Mouse (Mus musculus) heart, postnatal 0 days (tissue): ENCODE data around the gene Ets2. TPM values are rescaled to one million over a fixed set of nuclear protein-coding genes. Genes with fewer than 3 reads are reported as not detected.
A peak's percentile ranks its signal among the peaks of the same experiment; 100 is the strongest.
"Not testable (repeated sequence)": the region's sequence is repeated elsewhere in the genome, so short reads cannot be mapped to it uniquely, and the experiment has no call there.

Experiments
- ATAC-seq: fragments of 200-750 bp; cut with Nextera tagmentation; 2 replicates; pipeline ENCODE4 v1.8.0; 2017; ENCODE audit warnings: low read depth, moderate number of reproducible peaks, moderate library complexity; ENCODE audit not compliant: insufficient read depth
- DNase-seq: peaks from one replicate; pipeline ENCODE4 v3.0.0-alpha.2; 2016; ENCODE audit warnings: low spot score
- H3K27ac ChIP-seq: fragments of 300-500 bp; sonication (generic); 2 replicates; pipeline ENCODE4 v1.5.1; 2014; ENCODE audit warnings: low read depth, mild to moderate bottlenecking
- H3K27me3 ChIP-seq: fragments of 300-500 bp; sonication (generic); 2 replicates; pipeline ENCODE4 v1.6.1; 2014; ENCODE audit warnings: low read length, mixed read lengths; ENCODE audit not compliant: control insufficient read depth, insufficient read depth
- H3K36me3 ChIP-seq: fragments of 300-500 bp; sonication (generic); replicated peaks from 2 replicates; pipeline ENCODE4 v1.6.1; 2014; ENCODE audit warnings: low read length, mixed read lengths; ENCODE audit not compliant: control insufficient read depth, insufficient read depth
- H3K4me1 ChIP-seq: fragments of 300-500 bp; sonication (generic); 2 replicates; pipeline ENCODE4 v1.6.1; 2014; ENCODE audit warnings: antibody characterized with exemption; ENCODE audit not compliant: control insufficient read depth, insufficient read depth
- H3K4me2 ChIP-seq: fragments of 300-500 bp; sonication (generic); 2 replicates; pipeline ENCODE4 v1.6.1; 2014; ENCODE audit warnings: low read depth, mild to moderate bottlenecking, low read length, moderate library complexity
- H3K4me3 ChIP-seq: fragments of 300-500 bp; sonication (generic); 2 replicates; pipeline ENCODE4 v1.5.1; 2014; ENCODE audit warnings: low read depth, low read length
- H3K9ac ChIP-seq: fragments of 300-500 bp; sonication (generic); replicated peaks from 2 replicates; pipeline ENCODE4 v1.6.1; 2014; ENCODE audit warnings: low read depth, low read length, mixed read lengths
- H3K9me3 ChIP-seq: fragments of 300-500 bp; sonication (generic); replicated peaks from 2 replicates; pipeline ENCODE4 v1.6.1; 2016; ENCODE audit warnings: low read length; ENCODE audit not compliant: control insufficient read depth
- CTCF ChIP-seq: IDR thresholded peaks from 2 replicates; pipeline ENCODE4 v1.5.1; 2016; ENCODE audit warnings: antibody characterized with exemption, control low read depth, low read depth
- EP300 ChIP-seq: IDR thresholded peaks from 2 replicates; pipeline ENCODE4 v1.6.1; 2016; ENCODE audit warnings: antibody characterized with exemption, low read depth
- WGBS: fragments of 180-500 bp; shearing (Covaris S2); extraction: QIAGEN DNeasy Blood & Tissue Kit; methylation state at CpG from one replicate; pipeline ENCODE4 v1.1.7; 2014; 5-methylcytosine and 5-hydroxymethylcytosine counted together
- polyA plus RNA-seq: library from polyadenylated mRNA; unstranded; fragments of >200 nt; fragmentation: Nextera tagmentation; extraction: Ambion mirVana; gene quantifications from 2 replicates; pipeline ENCODE4 v1.2.1, GENCODE M21; 2015
- total RNA-seq: library from RNA; depleted of rRNA; stranded (reverse); fragments of >200 nt; gene quantifications from 2 replicates; pipeline ENCODE4 v1.2.3, GENCODE M21; 2014; ENCODE audit warnings: low replicate concordance

The Ets2 gene
- total and polyA plus RNA-seq, 2 experiments from 2014 or later: 44.0 to 61.2 TPM

DNA sequence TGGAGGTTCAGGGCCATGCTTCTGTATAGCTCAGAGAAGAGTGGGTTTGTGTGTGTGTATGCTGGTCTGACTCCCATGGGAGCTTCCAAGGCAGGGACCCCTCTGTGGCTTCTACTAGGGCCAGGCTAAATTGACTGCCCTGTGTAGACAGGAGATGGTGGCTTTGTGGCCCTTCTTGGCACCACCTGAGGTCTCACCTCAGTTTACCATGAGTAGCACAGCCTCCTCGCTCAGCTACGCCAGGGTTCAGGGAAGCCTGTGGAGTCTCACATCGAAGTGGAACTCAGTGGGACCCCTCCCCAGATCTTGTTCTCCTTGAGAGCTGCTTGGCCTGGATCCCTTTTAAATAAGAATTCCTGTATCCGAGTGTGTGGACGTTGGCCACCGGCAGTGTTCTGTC lies 3.9 kb downstream of the Ets2 start:
- H3K4me2 ChIP-seq: peak overlapping the region; percentile 88
- no peak for ATAC-seq
- H3K4me3 ChIP-seq: peak overlapping the region; percentile 86
- DNase-seq: no peak
- WGBS: 68% methylated on average over 6 of the region's 6 CpGs
- TF ChIP-seq EP300 (no peak), CTCF (no peak)
- peak overlapping the region; percentile 76 for H3K27ac ChIP-seq
- no peaks in the 10 kb centered on the region for H3K27me3 ChIP-seq
- H3K4me1 ChIP-seq: peaks cover 31% of the 10 kb centered on the region
- peaks cover 26% of the 10 kb centered on the region for H3K36me3 ChIP-seq
- H3K9ac ChIP-seq: peak overlapping the region; percentile 59
- no peaks in the 10 kb centered on the region for H3K9me3 ChIP-seq

DNA sequence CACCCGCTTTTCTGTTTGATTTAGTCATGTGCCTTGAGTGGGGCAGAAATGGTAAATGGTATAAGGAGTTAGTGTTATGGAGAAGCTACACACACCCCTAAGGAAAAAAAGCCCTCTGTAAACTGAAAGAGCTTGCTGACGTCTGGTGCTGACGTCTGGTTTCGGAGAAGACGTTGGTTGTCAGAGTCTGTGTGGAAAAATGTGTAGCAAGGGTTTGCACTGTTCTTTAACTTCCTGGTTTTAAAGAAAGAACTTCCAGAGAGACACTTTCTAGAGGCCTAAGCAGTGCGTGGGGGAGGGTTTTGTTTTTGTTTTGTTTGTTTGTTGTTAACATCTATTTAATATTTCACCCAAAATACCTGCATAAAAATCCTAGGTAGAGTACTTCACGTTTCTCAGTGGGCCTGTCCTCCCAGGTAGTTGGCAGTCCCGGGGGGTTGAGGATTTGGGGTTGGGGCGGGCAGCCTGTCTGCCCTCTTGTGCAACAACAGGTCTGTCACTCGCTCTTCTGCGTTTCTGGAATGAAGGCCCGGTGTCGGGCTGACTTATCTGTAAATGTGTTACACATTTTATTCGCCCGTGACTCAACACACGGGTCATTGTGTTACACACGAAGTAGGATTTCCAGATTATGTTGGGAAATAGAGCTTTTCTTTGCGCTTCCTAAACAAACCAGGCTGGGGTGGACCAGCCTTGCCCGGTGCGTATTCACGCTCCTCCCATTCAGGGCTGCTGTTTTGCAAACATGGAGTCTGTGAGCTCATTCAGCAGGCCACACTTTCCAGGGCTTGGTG lies 6.5 kb downstream of the Ets2 start:
- TF ChIP-seq EP300 (no peak), CTCF (no peak)
- DNase-seq (peak; percentile 29), ATAC-seq (no peak)
- Histone ChIP-seq H3K9ac (peak overlapping the region; percentile 18; the same call in 1 of the 2 replicates), H3K4me2 (peak overlapping the region; percentile 54), H3K27me3 (no peaks in the 10 kb centered on the region), H3K4me1 (peaks cover 28% of the 10 kb centered on the region), H3K9me3 (no peaks in the 10 kb centered on the region), H3K36me3 (peaks cover 46% of the 10 kb centered on the region), H3K4me3 (peak overlapping the region; percentile 26), H3K27ac (peak overlapping the region; percentile 60)
- 45% methylated on average over 21 of the region's 21 CpGs for WGBS

DNA sequence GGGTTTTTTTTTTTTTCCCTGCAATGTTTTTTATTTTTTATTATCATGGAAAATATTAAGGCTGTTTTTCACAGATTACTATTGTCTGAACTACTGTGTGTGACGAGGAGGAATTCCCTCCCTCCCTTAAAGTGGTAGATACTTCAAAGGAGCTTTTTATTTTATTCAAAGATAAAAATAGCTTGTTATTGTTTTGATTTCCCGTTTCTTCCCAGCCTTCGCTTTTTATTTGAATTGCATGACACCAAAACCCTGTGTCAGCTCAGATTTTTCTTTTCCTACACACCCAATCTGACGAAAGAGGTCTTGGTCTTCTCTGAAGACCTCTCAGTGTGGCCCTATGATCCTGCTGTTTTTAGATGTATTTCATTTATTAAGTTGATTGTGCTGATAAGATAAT lies 7.3 kb downstream of the Ets2 start:
- H3K9me3 ChIP-seq: no peaks in the 10 kb centered on the region
- H3K4me3 ChIP-seq: no peak overlapping the region
- DNase-seq (no peak), ATAC-seq (no peak)
- no peak overlapping the region for H3K27ac ChIP-seq
- H3K4me2 ChIP-seq: peak overlapping the region; percentile 54; the same call in 1 of the 2 replicates
- no peak for TF ChIP-seq CTCF
- no peak for TF ChIP-seq EP300
- H3K9ac ChIP-seq: no peak overlapping the region
- WGBS: 52% methylated on average over 4 of the region's 4 CpGs
- H3K27me3 ChIP-seq: no peaks in the 10 kb centered on the region
- peaks cover 53% of the 10 kb centered on the region for H3K36me3 ChIP-seq
- peaks cover 26% of the 10 kb centered on the region for H3K4me1 ChIP-seq

DNA sequence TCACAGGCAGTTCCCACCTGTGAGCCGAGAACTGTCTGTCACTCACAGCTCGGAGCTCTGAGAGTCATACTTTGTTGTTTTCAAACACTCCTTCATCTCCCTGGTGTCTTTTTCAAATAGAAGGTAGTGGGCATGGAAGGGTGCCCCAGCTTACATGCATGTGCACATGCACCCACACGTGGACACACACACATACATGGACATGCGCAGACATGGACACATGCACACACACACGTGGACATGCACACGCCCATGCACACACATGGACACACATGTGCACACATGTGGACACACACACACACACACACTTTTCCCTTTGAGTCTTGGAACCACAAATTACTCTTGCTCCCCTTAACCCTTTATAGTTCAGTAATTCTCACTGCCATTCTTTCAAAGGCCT lies 8.3 kb downstream of the Ets2 start:
- peaks cover 62% of the 10 kb centered on the region for H3K36me3 ChIP-seq
- TF ChIP-seq CTCF (no peak), EP300 (no peak)

DNA sequence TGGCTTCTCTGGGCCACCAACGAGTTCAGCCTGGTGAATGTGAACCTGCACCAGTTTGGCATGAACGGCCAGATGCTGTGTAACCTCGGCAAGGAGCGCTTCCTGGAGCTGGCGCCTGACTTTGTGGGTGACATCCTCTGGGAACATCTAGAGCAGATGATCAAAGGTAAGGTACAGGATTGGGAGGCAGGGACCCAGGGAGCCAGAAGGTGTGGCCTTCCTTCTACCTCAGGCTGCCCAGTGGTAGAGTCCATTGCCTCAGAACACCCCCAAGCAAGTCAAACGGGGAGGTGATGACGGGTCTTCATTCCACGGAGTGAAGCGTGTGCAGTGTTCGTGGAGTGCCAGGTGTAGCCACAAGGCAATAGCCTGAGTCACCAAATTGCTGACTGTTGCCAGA lies 10.2 kb downstream of the Ets2 start:
- Histone ChIP-seq H3K9me3 (no peaks in the 10 kb centered on the region), H3K4me3 (no peak overlapping the region), H3K36me3 (peaks cover 82% of the 10 kb centered on the region), H3K27me3 (no peaks in the 10 kb centered on the region), H3K4me1 (peaks cover 11% of the 10 kb centered on the region), H3K27ac (no peak overlapping the region), H3K9ac (no peak overlapping the region), H3K4me2 (no peak overlapping the region)
- no peak for DNase-seq
- no peak for TF ChIP-seq CTCF
- no peak for ATAC-seq
- 79% methylated on average over 10 of the region's 10 CpGs for WGBS

More for the DNA sequence above, 8.3 kb downstream of the Ets2 start:
- WGBS: 92% methylated on average over 6 of the region's 6 CpGs
- Histone ChIP-seq H3K9me3 (no peaks in the 10 kb centered on the region), H3K9ac (no peak overlapping the region), H3K27me3 (no peaks in the 10 kb centered on the region), H3K27ac (no peak overlapping the region), H3K4me1 (peaks cover 18% of the 10 kb centered on the region), H3K4me2 (no peak overlapping the region), H3K4me3 (no peak overlapping the region)
- ATAC-seq (no peak), DNase-seq (no peak)

DNA sequence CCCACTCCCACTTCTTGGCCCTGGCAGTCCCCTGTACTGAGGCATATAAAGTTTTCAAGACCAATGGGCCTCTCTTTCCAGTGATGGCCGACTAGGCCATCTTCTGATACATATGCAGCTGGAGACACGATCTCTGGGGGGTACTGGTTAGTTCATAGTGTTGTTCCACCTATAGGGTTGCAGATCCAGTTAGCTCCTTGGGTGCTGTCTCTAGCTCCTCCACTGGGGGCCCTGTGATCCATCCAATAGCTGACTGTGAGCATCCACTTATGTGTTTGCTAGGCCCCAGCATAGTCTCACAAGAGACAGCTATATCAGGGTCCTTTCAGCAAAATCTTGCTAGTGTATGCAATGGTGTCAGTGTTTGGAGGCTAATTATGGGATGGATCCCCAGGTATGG lies 11.2 kb downstream of the Ets2 start:
- WGBS: 71% methylated on average over 2 of the region's 2 CpGs
- H3K9ac ChIP-seq, ATAC-seq, H3K4me3 ChIP-seq, H3K4me1 ChIP-seq, H3K27me3 ChIP-seq, H3K4me2 ChIP-seq, H3K27ac ChIP-seq, H3K9me3 ChIP-seq, DNase-seq: not testable (repeated sequence)
- H3K36me3 ChIP-seq: peaks cover 87% of the 10 kb centered on the region
- 0 out of 2 replicates have a peak, but pooled peaks have one; percentile 2 for TF ChIP-seq CTCF
